Mouse (Mus musculus) heart, embryonic 16.5 days (tissue): ENCODE data around the gene Syt14. TPM values are rescaled to one million over a fixed set of nuclear protein-coding genes. Genes with fewer than 3 reads are reported as not detected.
A peak's percentile ranks its signal among the peaks of the same experiment; 100 is the strongest.

ENCODE experiments used
- ATAC-seq: fragments of 200-750 bp; cut with Nextera tagmentation; replicated peaks from 2 replicates; pipeline ENCODE4 v1.8.0; 2017; ENCODE audit warnings: moderate number of reproducible peaks; ENCODE audit not compliant: insufficient read depth, low FRiP score; ENCODE audit errors: extremely low read depth
- H3K27ac ChIP-seq: fragments of 300-500 bp; sonication (generic); 2 replicates; pipeline ENCODE4 v1.5.1; 2014; ENCODE audit warnings: mild to moderate bottlenecking, low read length, control low read depth, moderate library complexity
- H3K27me3 ChIP-seq: fragments of 300-500 bp; sonication (generic); 2 replicates; pipeline ENCODE4 v1.6.1; 2014; ENCODE audit warnings: low read length, mixed read lengths; ENCODE audit not compliant: control insufficient read depth, insufficient read depth
- H3K36me3 ChIP-seq: fragments of 300-500 bp; sonication (generic); 2 replicates; pipeline ENCODE4 v1.6.1; 2014; ENCODE audit not compliant: control insufficient read depth, insufficient read depth
- H3K4me1 ChIP-seq: fragments of 300-500 bp; sonication (generic); 2 replicates; pipeline ENCODE4 v1.6.1; 2014; ENCODE audit warnings: low read length, mixed read lengths; ENCODE audit not compliant: control insufficient read depth, insufficient read depth
- H3K4me2 ChIP-seq: fragments of 300-500 bp; sonication (generic); 2 replicates; pipeline ENCODE4 v1.6.1; 2014; ENCODE audit warnings: low read depth, mild to moderate bottlenecking, control low read depth, low read length
- H3K4me3 ChIP-seq: fragments of 300-500 bp; sonication (generic); 2 replicates; pipeline ENCODE4 v1.5.1; 2014; ENCODE audit warnings: mild to moderate bottlenecking, control low read depth, low read length
- H3K9ac ChIP-seq: fragments of 300-500 bp; sonication (generic); 2 replicates; pipeline ENCODE4 v1.6.1; 2014; ENCODE audit warnings: low read length, control low read depth
- H3K9me3 ChIP-seq: fragments of 300-500 bp; sonication (generic); replicated peaks from 2 replicates; pipeline ENCODE4 v1.6.1; 2016; ENCODE audit warnings: low read length; ENCODE audit not compliant: control insufficient read depth
- WGBS: fragments of 180-500 bp; shearing (Covaris S2); extraction: QIAGEN DNeasy Blood & Tissue Kit; methylation state at CpG from one replicate; pipeline ENCODE4 v1.1.7; 2014; 5-methylcytosine and 5-hydroxymethylcytosine counted together
- polyA plus RNA-seq: library from polyadenylated mRNA; unstranded; fragments of >200 nt; fragmentation: Nextera tagmentation; extraction: Ambion mirVana; gene quantifications from 2 replicates; pipeline ENCODE4 v1.2.1, GENCODE M21; 2015

Gene Syt14
- 0.24 and 0.34 TPM in 2 replicates for polyA plus RNA-seq

- 2% methylated on average over 56 of the region's 67 CpGs for WGBS
- H3K4me3 ChIP-seq, result peak within 1 kb of the TSS; percentile 60
- H3K27ac ChIP-seq, result no peak within 1 kb of the TSS
- H3K9me3 ChIP-seq, result no peaks in the 10 kb centered on the region
- H3K4me1 ChIP-seq, result no peaks in the 10 kb centered on the region
- peak; percentile 92 for ATAC-seq
- no peaks in the 10 kb centered on the region for H3K36me3 ChIP-seq
- H3K4me2 ChIP-seq, result peak within 1 kb of the TSS; percentile 90
- H3K9ac ChIP-seq, result peak within 1 kb of the TSS; percentile 23; the same call in 1 of the 2 replicates
- H3K27me3 ChIP-seq, result peaks cover 6% of the 10 kb centered on the region
Measured at GRCm38 (mm10) chr1:193035371-193036238, at the start of gene Syt14. Gene Syt14, minus strand, starts transcription at chr1:193035775.

GRCm38 (mm10) chr1:193084016-193084415, 48.4 kb upstream of the Syt14 start:
- Histone ChIP-seq H3K9ac (no peak overlapping the region), H3K27ac (no peak overlapping the region), H3K4me2 (no peak overlapping the region), H3K4me1 (no peaks in the 10 kb centered on the region), H3K4me3 (no peak overlapping the region), H3K36me3 (no peaks in the 10 kb centered on the region), H3K27me3 (no peaks in the 10 kb centered on the region), H3K9me3 (no peaks in the 10 kb centered on the region)
- ATAC-seq, result no peak
- WGBS, result 92% methylated on average over 1 of the region's 1 CpGs

GRCm38 (mm10) chr1:193083051-193083450, 47.5 kb upstream of the Syt14 start:
- H3K9ac ChIP-seq, result no peak overlapping the region
- no peaks in the 10 kb centered on the region for H3K27me3 ChIP-seq
- no peak overlapping the region for H3K27ac ChIP-seq
- ATAC-seq, result no peak
- H3K36me3 ChIP-seq, result no peaks in the 10 kb centered on the region
- H3K4me1 ChIP-seq, result no peaks in the 10 kb centered on the region
- H3K4me2 ChIP-seq, result no peak overlapping the region
- no peak overlapping the region for H3K4me3 ChIP-seq
- H3K9me3 ChIP-seq, result no peaks in the 10 kb centered on the region
- 82% methylated on average over 7 of the region's 7 CpGs for WGBS

GRCm38 (mm10) chr1:193082311-193082921, 46.8 kb upstream of the Syt14 start:
- no peak overlapping the region for H3K9ac ChIP-seq
- H3K4me3 ChIP-seq, result no peak overlapping the region
- no peaks in the 10 kb centered on the region for H3K4me1 ChIP-seq
- 49% methylated on average over 10 of the region's 10 CpGs for WGBS
- H3K4me2 ChIP-seq, result no peak overlapping the region
- no peak for ATAC-seq
- no peaks in the 10 kb centered on the region for H3K36me3 ChIP-seq
- H3K27me3 ChIP-seq, result no peaks in the 10 kb centered on the region
- no peak overlapping the region for H3K27ac ChIP-seq
- no peaks in the 10 kb centered on the region for H3K9me3 ChIP-seq

- Histone ChIP-seq H3K36me3 (no peaks in the 10 kb centered on the region), H3K4me2 (no peak overlapping the region), H3K4me1 (no peaks in the 10 kb centered on the region), H3K9me3 (no peaks in the 10 kb centered on the region), H3K4me3 (no peak overlapping the region), H3K27ac (no peak overlapping the region), H3K27me3 (no peaks in the 10 kb centered on the region), H3K9ac (no peak overlapping the region)
- WGBS, result 86% methylated on average over 3 of the region's 3 CpGs
- ATAC-seq, result no peak
Measured at GRCm38 (mm10) chr1:193062618-193063017, 27.0 kb upstream of the Syt14 start.

GRCm38 (mm10) chr1:193060167-193060566, 24.6 kb upstream of the Syt14 start:
- Histone ChIP-seq H3K4me3 (no peak overlapping the region), H3K4me2 (no peak overlapping the region), H3K27ac (no peak overlapping the region), H3K9me3 (no peaks in the 10 kb centered on the region), H3K9ac (no peak overlapping the region), H3K4me1 (no peaks in the 10 kb centered on the region), H3K27me3 (no peaks in the 10 kb centered on the region), H3K36me3 (no peaks in the 10 kb centered on the region)
- ATAC-seq, result no peak
- WGBS, result 60% methylated on average over 2 of the region's 2 CpGs

GRCm38 (mm10) chr1:193059596-193059995, 24.0 kb upstream of the Syt14 start:
- 61% methylated on average over 5 of the region's 5 CpGs for WGBS
- Histone ChIP-seq H3K4me1 (no peaks in the 10 kb centered on the region), H3K27me3 (no peaks in the 10 kb centered on the region), H3K4me2 (no peak overlapping the region), H3K27ac (no peak overlapping the region), H3K9me3 (no peaks in the 10 kb centered on the region), H3K4me3 (no peak overlapping the region), H3K9ac (no peak overlapping the region), H3K36me3 (no peaks in the 10 kb centered on the region)
- ATAC-seq, result no peak

GRCm38 (mm10) chr1:193054401-193054800, 18.8 kb upstream of the Syt14 start:
- Histone ChIP-seq H3K27ac (no peak overlapping the region), H3K9me3 (no peaks in the 10 kb centered on the region), H3K4me3 (no peak overlapping the region), H3K4me1 (no peaks in the 10 kb centered on the region), H3K27me3 (no peaks in the 10 kb centered on the region), H3K4me2 (no peak overlapping the region), H3K9ac (no peak overlapping the region), H3K36me3 (no peaks in the 10 kb centered on the region)
- no peak for ATAC-seq
- WGBS, result 65% methylated on average over 5 of the region's 5 CpGs

- Histone ChIP-seq H3K27ac (no peak overlapping the region), H3K36me3 (no peaks in the 10 kb centered on the region), H3K4me2 (no peak overlapping the region), H3K4me3 (no peak overlapping the region), H3K27me3 (no peaks in the 10 kb centered on the region), H3K9ac (no peak overlapping the region), H3K4me1 (no peaks in the 10 kb centered on the region), H3K9me3 (no peaks in the 10 kb centered on the region)
- 70% methylated on average over 5 of the region's 5 CpGs for WGBS
- no peak for ATAC-seq
Measured at GRCm38 (mm10) chr1:193053065-193053464, 17.5 kb upstream of the Syt14 start.
